Mouse (Mus musculus) liver, postnatal 0 days (tissue): ENCODE measurements around the gene Ifitm1. TPM values are rescaled to one million over a fixed set of nuclear protein-coding genes. Genes with fewer than 3 reads are reported as not detected.

Experiments
- ATAC-seq: fragments of 200-750 bp; cut with Nextera tagmentation; 2 replicates; pipeline ENCODE4 v1.8.0; 2017; ENCODE audit warnings: mild to moderate bottlenecking, moderate library complexity
- DNase-seq: peaks from one replicate; pipeline ENCODE4 v3.0.0-alpha.2; 2016
- H3K27ac ChIP-seq: fragments of 300-500 bp; sonication (generic); 2 replicates; pipeline ENCODE4 v1.5.1; 2014; ENCODE audit warnings: antibody characterized with exemption, moderate library complexity, mild to moderate bottlenecking, low read depth
- H3K27me3 ChIP-seq: fragments of 300-500 bp; sonication (generic); 2 replicates; pipeline ENCODE4 v1.6.1; 2014; ENCODE audit warnings: low read length, control low read depth, mixed read lengths; ENCODE audit not compliant: insufficient read depth
- H3K36me3 ChIP-seq: fragments of 300-500 bp; sonication (generic); replicated peaks from 2 replicates; pipeline ENCODE4 v1.6.1; 2014; ENCODE audit warnings: mild to moderate bottlenecking, control low read depth, low read length, moderate library complexity, mixed read lengths; ENCODE audit not compliant: insufficient read depth
- H3K4me1 ChIP-seq: fragments of 300-500 bp; sonication (generic); 2 replicates; pipeline ENCODE4 v1.6.1; 2014; ENCODE audit warnings: antibody characterized with exemption, mild to moderate bottlenecking, control low read depth; ENCODE audit not compliant: insufficient read depth
- H3K4me2 ChIP-seq: fragments of 300-500 bp; sonication (generic); 2 replicates; pipeline ENCODE4 v1.6.1; 2014; ENCODE audit warnings: low read depth, mild to moderate bottlenecking, low read length, moderate library complexity, mixed read lengths
- H3K4me3 ChIP-seq: fragments of 300-500 bp; sonication (generic); 2 replicates; pipeline ENCODE4 v1.5.1; 2014; ENCODE audit warnings: low read depth, low read length
- H3K9ac ChIP-seq: fragments of 300-500 bp; sonication (generic); replicated peaks from 2 replicates; pipeline ENCODE4 v1.6.1; 2014; ENCODE audit warnings: mild to moderate bottlenecking, moderate library complexity
- H3K9me3 ChIP-seq: fragments of 300-500 bp; sonication (generic); 2 replicates; pipeline ENCODE4 v1.6.1; 2016; ENCODE audit warnings: mild to moderate bottlenecking, control low read depth, low read length, mixed read lengths
- CTCF ChIP-seq: sonication (generic); IDR thresholded peaks from 2 replicates; pipeline ENCODE4 v1.5.1; 2016; ENCODE audit warnings: antibody characterized with exemption, low read depth
- EP300 ChIP-seq: IDR thresholded peaks from 2 replicates; pipeline ENCODE4 v1.6.1; 2016; ENCODE audit warnings: antibody characterized with exemption, low read depth, mild to moderate bottlenecking
- WGBS: fragments of 180-500 bp; shearing (Covaris S2); extraction: QIAGEN DNeasy Blood & Tissue Kit; methylation state at CpG from one replicate; pipeline ENCODE4 v1.1.7; 2014; ENCODE audit not compliant: insufficient replicate concordance; 5-methylcytosine and 5-hydroxymethylcytosine counted together
- polyA plus RNA-seq: library from polyadenylated mRNA; unstranded; fragments of >200 nt; fragmentation: Nextera tagmentation; extraction: Ambion mirVana; gene quantifications from 2 replicates; pipeline ENCODE4 v1.2.1, GENCODE M21; 2015

Gene Ifitm1
- polyA plus RNA-seq, 1 experiment from 2014 or later: 38.6 TPM

DNA sequence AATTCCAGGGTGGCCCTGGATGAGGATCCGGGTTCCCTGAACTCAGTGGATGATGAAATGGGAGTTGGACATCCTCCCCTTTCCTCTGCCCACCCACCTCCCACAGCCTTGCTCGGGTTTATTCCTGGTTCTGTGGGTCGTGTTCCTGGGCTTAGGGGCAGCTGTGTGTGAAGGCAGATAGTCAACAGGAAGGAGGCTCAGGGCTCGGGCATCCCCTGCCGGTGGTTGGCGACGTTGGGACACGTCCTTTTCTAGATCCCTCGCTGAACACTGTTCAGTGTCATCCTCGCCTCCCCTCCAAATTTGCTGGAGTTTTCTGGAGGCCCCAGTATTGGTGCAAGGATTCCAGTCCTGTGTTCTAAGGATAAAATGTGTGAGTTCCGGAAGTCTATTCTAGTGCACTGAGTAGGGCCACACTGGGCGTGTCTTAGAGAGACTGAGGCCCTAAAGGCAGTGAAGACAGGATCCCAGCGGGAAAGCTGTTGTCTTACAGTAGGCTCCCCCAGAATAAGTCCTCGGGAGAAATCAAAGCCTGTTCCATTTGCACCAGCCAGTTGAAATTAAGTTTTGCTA lies 24.2 kb downstream of the Ifitm1 start:
- Histone ChIP-seq H3K36me3 (no peaks in the 10 kb centered on the region), H3K27me3 (no peaks in the 10 kb centered on the region), H3K9ac (no peak overlapping the region), H3K4me3 (no peak overlapping the region), H3K9me3 (no peaks in the 10 kb centered on the region), H3K4me2 (no peak overlapping the region), H3K27ac (no peak overlapping the region), H3K4me1 (no peaks in the 10 kb centered on the region)
- TF ChIP-seq CTCF (peak; percentile 39), EP300 (no peak)
- DNase-seq (peak; percentile 28), ATAC-seq (0 out of 2 replicates have a peak, but pooled peaks have one; percentile 21)
- 40% methylated on average over 14 of the region's 14 CpGs for WGBS

DNA sequence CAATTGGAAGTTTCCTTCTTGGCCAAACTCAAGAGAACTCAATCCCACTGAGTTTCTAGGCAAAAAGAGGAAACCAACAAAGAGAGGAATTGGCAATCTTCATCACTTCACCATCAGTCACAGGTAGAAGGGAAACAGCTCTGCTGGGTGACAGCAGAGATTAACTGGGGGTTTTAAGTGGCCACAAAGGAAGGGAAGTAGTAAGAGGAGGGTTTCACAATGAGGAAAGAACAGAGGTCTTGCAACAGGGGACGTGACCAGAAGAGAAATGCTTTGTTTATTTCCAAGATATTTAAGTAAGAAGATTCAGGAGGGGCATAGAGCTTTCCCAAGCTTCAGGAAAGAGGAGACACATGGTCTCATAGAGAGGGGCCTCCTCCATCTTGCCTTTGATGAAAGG lies 30.8 kb downstream of the Ifitm1 start:
- no peak overlapping the region for H3K9ac ChIP-seq
- 25% methylated on average over 1 of the region's 1 CpGs for WGBS
- peaks cover 3% of the 10 kb centered on the region; the same call in 1 of the 2 replicates for H3K4me1 ChIP-seq
- no peak for TF ChIP-seq EP300
- TF ChIP-seq CTCF: no peak
- no peak overlapping the region for H3K4me3 ChIP-seq
- H3K36me3 ChIP-seq: no peaks in the 10 kb centered on the region
- H3K27ac ChIP-seq: peak overlapping the region; percentile 81
- no peaks in the 10 kb centered on the region for H3K9me3 ChIP-seq
- ATAC-seq: peak; percentile 38; the same call in 1 of the 2 replicates
- H3K4me2 ChIP-seq: 0 out of 2 replicates have a peak overlapping the region, but pooled peaks have one; percentile 22
- DNase-seq: peak; percentile 14
- no peaks in the 10 kb centered on the region for H3K27me3 ChIP-seq

DNA sequence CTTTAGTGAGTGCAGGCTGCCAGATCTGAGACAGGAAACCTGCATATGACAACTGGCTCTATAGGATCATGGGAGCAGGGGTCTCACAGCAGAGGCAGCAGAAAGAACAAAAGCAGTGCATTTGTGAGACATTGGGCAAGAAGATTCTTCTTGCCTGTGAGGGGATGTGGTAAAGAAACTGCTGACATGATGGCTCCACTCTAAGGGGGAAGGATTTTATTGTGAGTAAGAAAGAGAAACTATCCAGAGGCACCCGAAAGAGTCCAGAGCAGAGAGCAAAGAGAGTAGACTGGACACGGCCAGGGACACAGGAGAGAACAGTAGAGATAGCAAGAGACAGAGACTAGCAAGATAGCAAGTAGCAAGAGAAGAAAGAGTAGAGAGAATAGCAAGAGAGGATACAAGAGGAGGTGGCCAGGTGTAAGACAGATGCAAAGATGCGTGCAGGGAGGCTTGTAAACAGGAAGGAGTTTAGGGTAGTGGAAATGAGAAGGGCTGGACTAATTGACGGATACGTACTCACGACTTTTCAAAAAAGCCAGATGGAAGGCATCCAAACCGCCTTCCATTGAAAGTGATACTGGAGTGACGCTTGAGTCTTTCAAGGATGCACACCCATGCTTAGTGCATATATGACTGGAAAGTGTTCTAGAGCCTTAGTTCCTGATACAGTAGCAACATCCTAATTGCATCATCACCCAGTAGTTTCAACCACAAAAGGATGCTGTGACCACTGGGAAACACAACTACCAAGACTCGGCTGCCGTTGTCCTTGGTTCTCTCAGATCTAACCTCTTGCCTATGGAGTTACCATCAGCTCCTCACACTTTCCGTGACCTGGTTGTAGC lies 32.1 kb downstream of the Ifitm1 start:
- TF ChIP-seq CTCF (no peak), EP300 (peak; percentile 39; the same call in 1 of the 2 replicates)
- no peaks in the 10 kb centered on the region for H3K9me3 ChIP-seq
- no peaks in the 10 kb centered on the region for H3K27me3 ChIP-seq
- WGBS: 57% methylated on average over 11 of the region's 11 CpGs
- H3K9ac ChIP-seq: peak overlapping the region; percentile 27; the same call in 1 of the 2 replicates
- H3K4me2 ChIP-seq: peak overlapping the region; percentile 27; the same call in 1 of the 2 replicates
- DNase-seq: no peak
- peak overlapping the region; percentile 18; the same call in 1 of the 2 replicates for H3K4me3 ChIP-seq
- H3K4me1 ChIP-seq: peaks cover 3% of the 10 kb centered on the region; the same call in 1 of the 2 replicates
- ATAC-seq: peak; percentile 72
- no peaks in the 10 kb centered on the region for H3K36me3 ChIP-seq
- peak overlapping the region; percentile 81 for H3K27ac ChIP-seq

DNA sequence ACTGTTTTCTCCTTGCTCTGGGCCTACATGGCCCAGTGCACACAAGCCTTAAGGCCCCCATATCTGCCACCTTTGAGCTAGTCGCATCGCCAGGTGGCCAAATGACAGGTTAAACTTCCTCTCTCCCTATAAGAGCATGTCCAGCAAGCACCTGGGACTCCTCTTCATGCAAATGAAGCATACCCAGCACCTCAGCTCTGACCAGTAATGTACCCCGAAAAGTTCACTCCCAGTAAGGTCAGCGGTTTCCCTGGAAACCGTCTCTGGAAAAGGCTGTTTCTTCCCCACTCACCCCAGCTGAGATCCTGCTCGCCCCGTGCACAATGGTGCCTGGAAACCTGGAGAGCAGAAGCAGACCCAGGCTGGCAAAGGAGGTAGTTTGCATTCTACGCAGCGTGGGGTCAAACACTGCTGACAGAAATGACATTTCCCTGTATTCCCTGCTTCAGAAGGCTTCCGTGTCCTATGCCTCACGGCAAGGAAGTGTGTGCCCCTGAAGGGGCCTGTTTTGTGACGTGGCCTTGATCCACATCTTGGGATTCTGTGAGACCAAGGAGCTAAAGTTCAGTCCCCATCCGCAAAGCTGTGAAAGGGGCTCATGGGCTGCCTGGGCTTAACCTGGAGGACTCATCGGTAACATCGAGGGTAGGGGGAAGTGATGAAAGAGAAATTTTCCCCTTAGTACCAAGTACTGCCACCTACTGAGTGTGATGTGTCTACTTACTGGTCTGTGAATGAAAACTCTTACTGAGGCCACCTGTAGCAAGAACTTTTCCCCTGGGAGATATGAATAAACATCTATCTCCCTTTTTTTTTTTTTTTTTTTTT lies 34.1 kb downstream of the Ifitm1 start:
- H3K9me3 ChIP-seq: no peaks in the 10 kb centered on the region
- H3K36me3 ChIP-seq: no peaks in the 10 kb centered on the region
- no peaks in the 10 kb centered on the region for H3K27me3 ChIP-seq
- no peak overlapping the region for H3K4me3 ChIP-seq
- peak overlapping the region; percentile 6; the same call in 1 of the 2 replicates for H3K27ac ChIP-seq
- H3K4me1 ChIP-seq: peaks cover 3% of the 10 kb centered on the region; the same call in 1 of the 2 replicates
- no peak overlapping the region for H3K4me2 ChIP-seq
- DNase-seq: no peak
- 75% methylated on average over 15 of the region's 15 CpGs for WGBS
- TF ChIP-seq EP300 (no peak), CTCF (no peak)
- H3K9ac ChIP-seq: no peak overlapping the region
- ATAC-seq: no peak

DNA sequence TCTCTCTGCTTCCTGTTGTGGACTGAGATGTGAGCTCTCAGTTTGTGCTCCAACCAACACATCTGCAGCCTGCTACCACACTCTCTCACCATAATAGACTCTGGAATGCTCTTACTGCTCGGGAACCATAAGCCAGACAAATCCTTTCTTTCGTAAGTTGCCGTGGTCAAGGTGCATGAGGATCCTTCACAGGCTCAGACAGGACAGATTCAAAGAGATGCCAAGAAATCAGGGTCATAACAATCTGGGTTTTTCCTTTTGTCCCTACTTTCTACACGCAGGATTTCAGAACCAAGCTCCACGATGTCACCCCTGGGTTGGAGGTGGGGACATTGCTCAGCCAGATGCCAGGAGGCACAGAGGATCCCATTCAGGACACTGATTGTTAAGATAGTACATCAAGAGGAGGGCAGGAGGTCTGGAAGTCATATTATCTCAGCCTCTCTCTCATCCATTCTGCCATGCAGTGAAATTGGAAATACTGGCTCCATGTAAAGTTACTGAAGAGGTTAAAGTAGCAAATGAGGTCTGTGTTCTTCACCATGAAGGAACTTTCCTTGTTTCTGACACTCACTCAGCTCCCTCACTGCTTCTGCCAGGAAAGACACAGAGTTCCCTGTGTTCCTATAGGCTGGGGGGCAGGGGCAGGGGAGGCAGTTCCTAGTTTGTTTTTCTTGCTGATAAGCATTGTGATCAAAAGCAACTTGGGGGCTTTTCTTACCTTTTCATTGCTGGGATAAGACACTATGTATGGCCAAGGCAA lies 36.4 kb downstream of the Ifitm1 start:
- Histone ChIP-seq H3K36me3 (no peaks in the 10 kb centered on the region), H3K9ac (no peak overlapping the region), H3K4me1 (peaks cover 9% of the 10 kb centered on the region), H3K27me3 (no peaks in the 10 kb centered on the region), H3K9me3 (no peaks in the 10 kb centered on the region), H3K4me2 (no peak overlapping the region), H3K27ac (peak overlapping the region; percentile 29; the same call in 1 of the 2 replicates), H3K4me3 (no peak overlapping the region)
- TF ChIP-seq CTCF (no peak), EP300 (no peak)
- 75% methylated on average over 5 of the region's 5 CpGs for WGBS
- ATAC-seq (no peak), DNase-seq (no peak)
